Mouse (Mus musculus): ENCODE measurements around the gene Ciart.
A peak's percentile ranks its signal among the peaks of the same experiment; 100 is the strongest.
"Not testable (repeated sequence)": the region's sequence is repeated elsewhere in the genome, so short reads cannot be mapped to it uniquely, and the experiment has no call there.

- TF ChIP-seq POLR2A (IDR thresholded peaks at IDR 0.05; ENCODE audit: borderline replicate concordance, extremely low read depth, low read depth, low read length) = peak; percentile 34; the same call in 1 of the 2 replicates
- TF ChIP-seq CTCF (IDR thresholded peaks at IDR 0.05; ENCODE audit: insufficient read depth, low read length) = not testable (repeated sequence)
Observed at GRCm38 (mm10) chr3:95893606-95894316, 11.7 kb upstream of the Ciart start, which contains the start of gene Aph1a.

Measured in lung, adult 2 months (tissue).